Mouse (Mus musculus) adrenal gland, adult 18-20 months (tissue): ENCODE results near the gene Il10. TPM values are rescaled to one million over a fixed set of nuclear protein-coding genes. Genes with fewer than 3 reads are reported as not detected.

Source experiments
- DNase-seq, 2 experiments: peaks; one replicate each; pipeline ENCODE4 v3.0.0; 2021 to 2022; ENCODE audit warnings: low spot score in 2 of 2
- long read RNA-seq, 2 experiments: library from polyadenylated mRNA; stranded (forward); transcript quantifications; one replicate each; pipeline ENCODE4 v2.0.0; 2021
- total RNA-seq, 2 experiments: library from RNA; stranded (reverse); gene quantifications; 1 replicate in 1 of 2; 2 replicates in 1 of 2; pipeline ENCODE4 v1.2.3; 2021

Il10 gene
- not detected for total RNA-seq
- long read RNA-seq, experiment 1: 0 reads
- long read RNA-seq, experiment 2: 0 reads

DNA sequence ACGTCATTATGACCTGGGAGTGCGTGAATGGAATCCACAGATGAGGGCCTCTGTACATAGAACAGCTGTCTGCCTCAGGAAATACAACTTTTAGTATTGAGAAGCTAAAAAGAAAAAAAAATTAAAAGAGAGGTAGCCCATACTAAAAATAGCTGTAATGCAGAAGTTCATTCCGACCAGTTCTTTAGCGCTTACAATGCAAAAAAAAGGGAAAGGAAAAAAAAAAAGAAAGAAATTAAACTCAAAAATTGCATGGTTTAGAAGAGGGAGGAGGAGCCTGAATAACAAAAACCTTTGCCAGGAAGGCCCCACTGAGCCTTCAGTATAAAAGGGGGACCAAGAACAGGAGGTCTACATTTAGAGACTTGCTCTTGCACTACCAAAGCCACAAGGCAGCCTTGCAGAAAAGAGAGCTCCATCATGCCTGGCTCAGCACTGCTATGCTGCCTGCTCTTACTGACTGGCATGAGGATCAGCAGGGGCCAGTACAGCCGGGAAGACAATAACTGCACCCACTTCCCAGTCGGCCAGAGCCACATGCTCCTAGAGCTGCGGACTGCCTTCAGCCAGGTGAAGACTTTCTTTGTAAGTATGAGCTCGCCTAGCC lies at the start of gene Il10:
Gene Il10, plus strand, starts transcription at position 354 of the 607 bp plus-strand sequence.
- DNase-seq: no peak

DNA sequence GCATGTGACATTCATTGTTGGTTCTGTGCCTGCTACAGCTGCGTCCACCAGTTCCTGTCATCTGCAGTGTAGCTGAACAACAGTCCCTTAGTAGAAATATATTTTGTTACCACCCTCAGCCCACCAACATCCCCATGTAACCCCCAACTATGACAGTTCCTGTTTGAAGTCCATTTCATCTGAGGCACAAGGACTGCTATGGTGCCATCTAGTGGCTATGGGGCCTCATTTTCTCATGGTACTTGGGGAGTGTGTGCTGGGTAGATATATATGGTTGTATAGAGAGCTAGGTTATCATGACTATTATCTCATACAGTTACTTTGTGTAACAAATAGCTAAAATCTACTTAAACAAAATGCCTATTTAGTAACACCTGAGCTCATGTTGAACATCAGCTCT lies 40.2 kb upstream of the Il10 start:
- peak; percentile 42 to 44 for DNase-seq

DNA sequence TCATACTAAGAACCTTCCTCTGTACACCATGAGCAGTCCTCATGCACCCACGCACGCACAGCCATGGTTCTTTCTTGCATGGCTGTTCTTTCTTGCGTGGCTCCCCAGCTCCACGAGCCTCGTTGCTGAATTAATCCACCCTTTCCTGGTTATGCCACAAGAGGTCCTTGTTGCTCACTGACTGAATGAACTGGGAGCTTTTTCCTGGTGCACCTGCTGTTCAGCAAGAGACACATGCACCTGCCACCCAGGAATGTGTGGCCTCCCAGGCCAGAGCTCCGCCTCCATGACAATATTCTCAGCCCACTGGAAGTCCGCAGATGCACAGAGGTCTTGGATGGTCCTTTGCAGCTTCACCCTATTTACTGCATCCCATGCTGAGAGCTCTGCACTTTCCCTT lies 35.2 kb upstream of the Il10 start:
- no peak for DNase-seq

- no peak for DNase-seq
Observed at GRCm38 (mm10) chr1:130987001-130987400, 32.6 kb upstream of the Il10 start.

DNA sequence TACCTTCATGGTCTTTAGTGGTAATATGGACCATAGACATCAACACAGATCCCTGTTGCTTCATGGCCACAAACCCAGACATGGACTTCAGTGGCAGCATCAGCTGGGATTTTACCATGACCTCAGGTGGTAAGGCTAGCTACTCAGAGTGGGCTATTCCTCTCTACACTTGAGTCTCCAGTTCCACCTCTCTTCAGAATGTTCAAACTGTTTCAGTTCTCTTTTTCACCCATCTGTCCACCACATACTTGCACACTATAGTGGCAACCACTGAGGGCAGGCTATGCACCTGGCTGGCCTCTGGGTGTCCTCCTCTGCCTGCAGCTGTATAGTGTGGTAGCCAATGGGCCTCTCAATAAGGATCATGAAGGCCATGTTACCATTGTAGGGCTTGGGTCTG lies 32.2 kb upstream of the Il10 start:
- DNase-seq: no peak

DNA sequence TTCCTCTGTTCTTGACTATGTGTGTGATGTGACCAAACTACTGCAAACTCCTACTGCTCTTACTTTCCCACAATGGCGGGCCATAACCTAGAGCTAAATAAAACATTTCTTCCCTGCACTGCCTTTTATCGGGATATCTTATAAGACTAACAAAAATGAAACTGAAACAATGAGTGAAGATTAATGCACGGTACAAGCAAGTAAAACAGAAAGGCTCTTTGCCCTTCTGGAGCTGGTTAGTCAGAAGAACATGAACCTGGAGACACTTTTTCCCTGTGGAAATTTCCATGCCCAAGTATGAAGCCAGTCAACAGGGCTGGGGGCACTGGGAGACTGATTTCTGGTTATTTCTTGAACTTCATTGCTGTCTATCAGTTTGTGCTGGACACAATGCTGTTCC lies 30.3 kb upstream of the Il10 start:
- DNase-seq: no peak

DNA sequence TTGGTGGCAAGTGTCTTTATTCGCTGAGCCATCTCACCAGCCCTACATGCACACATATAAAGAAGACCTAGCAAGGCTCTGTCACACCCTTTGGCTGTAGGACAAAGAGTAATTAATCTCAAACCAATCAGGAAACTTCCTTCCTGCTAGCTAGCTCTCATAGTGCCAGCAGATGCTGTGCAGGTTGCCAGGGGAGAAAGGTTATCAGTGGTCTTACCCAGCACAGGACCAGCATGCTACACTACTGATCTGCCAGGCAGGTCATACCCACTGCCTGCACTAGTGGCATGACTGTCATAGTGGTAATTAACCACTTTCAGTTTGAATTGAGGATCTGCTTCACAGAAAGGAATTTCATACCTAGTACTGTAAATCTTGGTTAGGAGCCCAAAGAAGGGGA lies 29.2 kb upstream of the Il10 start:
- DNase-seq: no peak

DNA sequence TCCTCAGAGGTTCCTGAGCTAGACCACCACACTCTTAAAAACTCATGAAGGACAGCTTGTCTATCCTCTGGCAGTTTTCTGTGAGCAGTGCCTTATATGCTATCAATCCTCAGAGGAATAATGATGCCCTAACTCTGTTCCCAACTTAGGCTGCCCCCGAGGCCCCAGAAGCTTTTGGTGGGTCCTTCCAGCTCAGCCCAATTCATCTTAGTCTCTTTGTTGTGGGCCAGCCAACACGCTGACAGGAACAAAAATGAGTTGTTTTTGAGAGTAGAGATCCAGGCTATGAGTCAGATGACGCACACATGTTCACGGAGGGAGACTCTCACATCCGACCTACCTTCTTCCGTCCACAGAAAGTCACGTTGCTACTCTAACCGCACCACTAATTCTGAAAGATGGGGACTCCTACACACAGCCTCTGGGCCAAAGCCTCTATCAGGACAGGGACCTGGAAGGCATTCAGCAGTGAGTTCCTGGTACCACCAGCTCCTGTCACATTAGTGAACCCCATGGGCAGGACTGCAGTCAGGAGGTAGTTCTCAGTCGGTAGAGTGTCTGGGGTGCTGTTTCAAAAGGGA lies 26.0 kb upstream of the Il10 start:
- no peak for DNase-seq

DNA sequence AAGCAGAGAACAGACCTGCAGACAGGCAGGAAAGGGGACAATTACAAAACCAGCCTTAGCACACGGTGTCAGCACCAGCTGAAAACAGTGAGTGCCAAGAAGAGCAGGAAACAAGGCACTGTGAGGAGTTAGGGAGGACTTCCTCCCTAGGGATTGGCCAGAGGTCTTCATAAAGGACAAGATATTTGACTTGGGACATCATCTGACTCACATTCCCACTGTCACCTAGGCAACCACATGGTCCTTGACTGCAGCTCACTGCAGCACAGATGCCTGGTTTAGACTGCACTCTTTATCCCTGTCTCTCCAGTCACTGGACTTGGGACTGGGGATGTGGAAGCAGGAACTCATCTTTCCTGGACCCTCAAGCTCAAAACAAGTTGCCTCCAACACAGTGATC lies 24.1 kb upstream of the Il10 start:
- DNase-seq: peak in 1 of 2 experiments; percentile 6

- peak in 1 of 2 experiments; percentile 4 for DNase-seq
Observed at GRCm38 (mm10) chr1:130996356-130996755, 23.3 kb upstream of the Il10 start.

DNA sequence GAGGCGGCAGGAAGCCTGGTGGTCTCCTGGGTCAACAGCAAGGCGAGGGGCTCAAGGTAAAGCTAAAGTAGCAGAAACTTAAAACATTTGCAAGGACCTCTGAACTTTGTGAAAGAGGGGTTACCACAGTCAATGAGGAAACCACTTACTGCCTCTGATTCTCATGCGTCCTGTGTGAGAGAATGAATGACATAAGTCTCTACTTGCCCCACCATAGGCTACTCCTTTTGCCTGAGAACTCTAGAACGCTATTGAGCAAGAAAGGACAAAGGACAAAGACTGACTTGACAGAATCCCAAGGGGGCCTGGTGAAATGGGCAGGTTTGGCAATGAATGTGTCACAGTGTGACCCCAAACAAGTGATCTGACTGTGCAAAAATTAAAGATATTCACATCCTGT lies 22.2 kb upstream of the Il10 start:
- peak in 1 of 2 experiments; percentile 14 for DNase-seq

- peak in 1 of 2 experiments; percentile 7 for DNase-seq
Observed at GRCm38 (mm10) chr1:130998321-130998720, 21.3 kb upstream of the Il10 start.

DNA sequence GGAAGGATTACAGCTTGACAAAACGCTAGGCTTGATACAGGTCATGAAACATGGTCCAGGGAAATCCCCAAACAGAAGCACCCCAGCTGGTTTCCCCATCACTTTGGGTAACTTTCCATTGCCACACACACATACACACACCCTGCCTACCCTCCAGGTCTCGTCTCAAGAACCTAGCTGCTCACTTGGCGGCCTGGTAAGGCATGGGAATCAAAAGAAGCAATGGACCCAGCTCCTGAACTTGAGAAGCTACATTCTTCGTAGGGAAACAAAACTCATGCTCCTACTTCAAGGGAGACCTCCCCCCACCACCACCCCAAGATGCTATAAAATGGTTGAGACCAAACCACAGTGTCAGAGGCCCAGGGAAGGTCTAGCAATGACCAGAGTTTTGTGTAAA lies 19.9 kb upstream of the Il10 start:
- DNase-seq: peak in 1 of 2 experiments; percentile 7

GRCm38 (mm10) chr1:131000296-131000695 lies 19.3 kb upstream of the Il10 start:
- no peak for DNase-seq

- no peak for DNase-seq
Observed at GRCm38 (mm10) chr1:131002561-131002960, 17.1 kb upstream of the Il10 start.

- DNase-seq: no peak
Observed at GRCm38 (mm10) chr1:131003037-131003922, 16.4 kb upstream of the Il10 start.

GRCm38 (mm10) chr1:131006069-131006468 lies 13.6 kb upstream of the Il10 start:
- DNase-seq: no peak

GRCm38 (mm10) chr1:131010201-131011153 lies 9.2 kb upstream of the Il10 start:
- DNase-seq: no peak

DNA sequence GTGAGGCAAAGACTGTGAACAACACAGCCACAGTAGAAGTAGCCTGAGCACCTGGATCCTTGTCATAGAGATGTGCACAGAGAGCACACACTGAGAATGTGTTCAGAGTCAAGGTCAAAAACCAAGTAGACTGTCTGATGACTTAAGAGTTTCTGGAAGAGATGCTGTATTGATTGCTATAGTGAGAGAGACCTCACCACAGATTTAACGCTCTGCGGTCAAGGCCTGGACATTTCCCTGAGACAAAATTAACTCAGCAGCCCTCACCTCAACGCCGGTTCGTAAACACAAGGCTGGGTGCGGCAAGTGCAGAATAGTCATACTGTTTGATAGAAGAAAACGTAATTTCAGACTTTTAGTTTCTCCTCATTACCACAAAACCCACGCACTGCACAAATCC lies 7.2 kb upstream of the Il10 start:
- no peak for DNase-seq

DNA sequence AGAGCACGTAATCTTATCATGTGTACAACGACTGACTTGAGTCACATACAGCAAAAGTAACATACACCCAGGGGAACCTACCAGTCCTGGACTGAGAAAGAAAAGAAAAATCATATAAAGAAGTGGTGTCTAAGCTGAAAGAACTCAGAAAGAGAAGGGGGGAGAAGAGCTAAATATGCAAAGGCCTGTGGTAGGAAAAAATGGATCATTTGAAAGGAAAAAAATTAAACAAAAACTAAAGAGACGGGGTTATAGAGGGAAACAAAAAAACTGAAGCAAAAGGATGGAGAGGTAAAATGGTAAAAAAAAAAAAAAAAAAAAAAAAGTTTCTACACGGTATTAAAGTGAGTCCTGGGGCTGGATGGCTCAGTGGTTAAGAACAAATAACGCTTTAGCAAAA lies 5.7 kb upstream of the Il10 start:
- no peak for DNase-seq

- DNase-seq: no peak
Observed at GRCm38 (mm10) chr1:131015281-131015680, 4.4 kb upstream of the Il10 start.
